Mouse (Mus musculus) stomach, embryonic 16.5 days (tissue): ENCODE data around the gene Rnf224. TPM values are rescaled to one million over a fixed set of nuclear protein-coding genes. Genes with fewer than 3 reads are reported as not detected.
A peak's percentile ranks its signal among the peaks of the same experiment; 100 is the strongest.

Experiments
- ATAC-seq: fragments of 200-750 bp; cut with Nextera tagmentation; 2 replicates; pipeline ENCODE4 v1.8.0; 2017; ENCODE audit warnings: moderate number of reproducible peaks, moderate TSS enrichment; ENCODE audit not compliant: insufficient read depth, low FRiP score
- H3K27ac ChIP-seq: fragments of 300-500 bp; sonication (generic); 2 replicates; pipeline ENCODE4 v1.5.1; 2014; ENCODE audit warnings: low read length
- H3K27me3 ChIP-seq: fragments of 300-500 bp; sonication (generic); 2 replicates; pipeline ENCODE4 v1.6.1; 2014; ENCODE audit warnings: low read length, control low read depth, mixed read lengths; ENCODE audit not compliant: control insufficient read depth, insufficient read depth
- H3K36me3 ChIP-seq: fragments of 300-500 bp; sonication (generic); 2 replicates; pipeline ENCODE4 v1.6.1; 2014; ENCODE audit warnings: low read length; ENCODE audit not compliant: control insufficient read depth, insufficient read depth
- H3K4me1 ChIP-seq: fragments of 300-500 bp; sonication (generic); 2 replicates; pipeline ENCODE4 v1.6.1; 2014; ENCODE audit warnings: low read length, control low read depth, mixed read lengths; ENCODE audit not compliant: control insufficient read depth, insufficient read depth
- H3K4me2 ChIP-seq: fragments of 300-500 bp; sonication (generic); 2 replicates; pipeline ENCODE4 v1.6.1; 2014; ENCODE audit warnings: low read depth, low read length, mixed read lengths
- H3K4me3 ChIP-seq: fragments of 300-500 bp; sonication (generic); replicated peaks from 2 replicates; pipeline ENCODE4 v1.5.1; 2014; ENCODE audit warnings: mild to moderate bottlenecking, low read length
- H3K9ac ChIP-seq: fragments of 300-500 bp; sonication (generic); 2 replicates; pipeline ENCODE4 v1.6.1; 2014; ENCODE audit warnings: low read length
- H3K9me3 ChIP-seq: fragments of 300-500 bp; sonication (generic); replicated peaks from 2 replicates; pipeline ENCODE4 v1.6.1; 2016; ENCODE audit warnings: low read length, control low read depth; ENCODE audit not compliant: control insufficient read depth
- WGBS: fragments of 180-500 bp; shearing (Covaris S2); extraction: QIAGEN DNeasy Blood & Tissue Kit; methylation state at CpG from one replicate; pipeline ENCODE4 v1.1.7; 2014; 5-methylcytosine and 5-hydroxymethylcytosine counted together
- polyA plus RNA-seq: library from polyadenylated mRNA; unstranded; fragments of >200 nt; fragmentation: Nextera tagmentation; extraction: Ambion mirVana; gene quantifications from 2 replicates; pipeline ENCODE4 v1.2.1, GENCODE M21; 2015

Gene Rnf224
- polyA plus RNA-seq, result 0.23 and 0.64 TPM in 2 replicates

- Histone ChIP-seq H3K27me3 (peaks cover 3% of the 10 kb centered on the region; the same call in 1 of the 2 replicates), H3K4me3 (no peak within 1 kb of the TSS), H3K4me2 (no peak within 1 kb of the TSS), H3K4me1 (peaks cover 19% of the 10 kb centered on the region), H3K36me3 (no peaks in the 10 kb centered on the region), H3K27ac (peak within 1 kb of the TSS; percentile 82), H3K9ac (peak within 1 kb of the TSS; percentile 24; the same call in 1 of the 2 replicates), H3K9me3 (no peaks in the 10 kb centered on the region)
- 35% methylated on average over 8 of the region's 8 CpGs for WGBS
- ATAC-seq, result no peak
These were observed at the start of gene Rnf224 for GRCm38 (mm10) chr2:25236614-25237013. TSS of gene Rnf224 (minus strand) at chr2:25236787.

GRCm38 (mm10) chr2:25286314-25286713, 49.7 kb upstream of the Rnf224 start:
- 0 out of 2 replicates have a peak, but pooled peaks have one; percentile 35 for ATAC-seq
- Histone ChIP-seq H3K9ac (peak overlapping the region; percentile 45; the same call in 1 of the 2 replicates), H3K27ac (peak overlapping the region; percentile 97)

GRCm38 (mm10) chr2:25285551-25285950, 49.0 kb upstream of the Rnf224 start:
- Histone ChIP-seq H3K27ac (peak overlapping the region; percentile 97), H3K9ac (no peak overlapping the region), H3K4me3 (no peak overlapping the region), H3K4me2 (no peak overlapping the region), H3K27me3 (peaks cover 19% of the 10 kb centered on the region), H3K36me3 (peaks cover 14% of the 10 kb centered on the region), H3K4me1 (peaks cover 39% of the 10 kb centered on the region), H3K9me3 (no peaks in the 10 kb centered on the region)
- no peak for ATAC-seq
- WGBS, result 77% methylated on average over 2 of the region's 2 CpGs

More at GRCm38 (mm10) chr2:25286314-25286713, 49.7 kb upstream of the Rnf224 start:
- H3K9me3 ChIP-seq, result no peaks in the 10 kb centered on the region
- WGBS, result 44% methylated on average over 1 of the region's 1 CpGs
- peak overlapping the region; percentile 32; the same call in 1 of the 2 replicates for H3K4me2 ChIP-seq
- H3K4me3 ChIP-seq, result no peak overlapping the region
- peaks cover 27% of the 10 kb centered on the region for H3K27me3 ChIP-seq
- peaks cover 14% of the 10 kb centered on the region for H3K36me3 ChIP-seq
- peaks cover 39% of the 10 kb centered on the region for H3K4me1 ChIP-seq

- peak; percentile 59; the same call in 1 of the 2 replicates for ATAC-seq
These were observed 42.6 kb upstream of the Rnf224 start for GRCm38 (mm10) chr2:25278928-25279882.

GRCm38 (mm10) chr2:25273010-25273409, 36.4 kb upstream of the Rnf224 start:
- no peak for ATAC-seq
- Histone ChIP-seq H3K9ac (peak overlapping the region; percentile 94), H3K27ac (peak overlapping the region; percentile 68; the same call in 1 of the 2 replicates), H3K4me2 (peak overlapping the region; percentile 94), H3K4me3 (peak overlapping the region; percentile 93), H3K36me3 (peaks cover 35% of the 10 kb centered on the region), H3K27me3 (no peaks in the 10 kb centered on the region), H3K4me1 (peaks cover 23% of the 10 kb centered on the region), H3K9me3 (no peaks in the 10 kb centered on the region)
- WGBS, result 33% methylated on average over 16 of the region's 16 CpGs

More at GRCm38 (mm10) chr2:25278928-25279882, 42.6 kb upstream of the Rnf224 start:
- H3K9ac ChIP-seq, result no peak overlapping the region
- no peak overlapping the region for H3K27ac ChIP-seq
- 58% methylated on average over 13 of the region's 13 CpGs for WGBS
- H3K36me3 ChIP-seq, result peaks cover 36% of the 10 kb centered on the region
- no peaks in the 10 kb centered on the region for H3K27me3 ChIP-seq
- H3K4me2 ChIP-seq, result no peak overlapping the region
- H3K4me3 ChIP-seq, result no peak overlapping the region
- H3K4me1 ChIP-seq, result peaks cover 1% of the 10 kb centered on the region; the same call in 1 of the 2 replicates
- no peaks in the 10 kb centered on the region for H3K9me3 ChIP-seq

- Histone ChIP-seq H3K27ac (peak overlapping the region; percentile 68), H3K4me3 (peak overlapping the region; percentile 93), H3K9me3 (no peaks in the 10 kb centered on the region), H3K4me2 (peak overlapping the region; percentile 94), H3K9ac (peak overlapping the region; percentile 94), H3K4me1 (peaks cover 28% of the 10 kb centered on the region), H3K36me3 (peaks cover 31% of the 10 kb centered on the region), H3K27me3 (no peaks in the 10 kb centered on the region)
- under 1% methylated on average over 29 of the region's 29 CpGs for WGBS
- ATAC-seq, result peak; percentile 37; the same call in 1 of the 2 replicates
These were observed 35.9 kb upstream of the Rnf224 start for GRCm38 (mm10) chr2:25272515-25272914.

GRCm38 (mm10) chr2:25271827-25272511, 35.4 kb upstream of the Rnf224 start, which contains the start of the genes Ssna1 and Anapc2:
TSS of gene Ssna1 (minus strand) at chr2:25272438.
TSS of gene Anapc2 (plus strand) at chr2:25272478.
- no peaks in the 10 kb centered on the region for H3K9me3 ChIP-seq
- peak within 1 kb of the TSS; percentile 94 for H3K27ac ChIP-seq
- peak within 1 kb of the TSS; percentile 94 for H3K4me2 ChIP-seq
- H3K4me3 ChIP-seq, result peak within 1 kb of the TSS; percentile 93
- peak; percentile 97 for ATAC-seq
- no peaks in the 10 kb centered on the region for H3K27me3 ChIP-seq
- peaks cover 34% of the 10 kb centered on the region for H3K4me1 ChIP-seq
- peaks cover 31% of the 10 kb centered on the region for H3K36me3 ChIP-seq
- WGBS, result under 1% methylated on average over 55 of the region's 55 CpGs
- H3K9ac ChIP-seq, result peak within 1 kb of the TSS; percentile 94

GRCm38 (mm10) chr2:25267746-25268309, 31.2 kb upstream of the Rnf224 start:
- 67% methylated on average over 4 of the region's 4 CpGs for WGBS
- no peak for ATAC-seq
- Histone ChIP-seq H3K4me2 (peak overlapping the region; percentile 85; the same call in 1 of the 2 replicates), H3K27me3 (peaks cover 7% of the 10 kb centered on the region; the same call in 1 of the 2 replicates), H3K4me3 (peak overlapping the region; percentile 14; the same call in 1 of the 2 replicates), H3K36me3 (peaks cover 8% of the 10 kb centered on the region; the same call in 1 of the 2 replicates), H3K27ac (peak overlapping the region; percentile 90), H3K9ac (no peak overlapping the region; the same call in 1 of the 2 replicates), H3K4me1 (peaks cover 45% of the 10 kb centered on the region), H3K9me3 (no peaks in the 10 kb centered on the region)
